Mouse (Mus musculus) kidney, adult 11 months (tissue): ENCODE data around the gene Gm6525.

Source experiments
- DNase-seq: peaks from one replicate; pipeline ENCODE4 v3.0.0; 2022

Gm6525 gene

DNA sequence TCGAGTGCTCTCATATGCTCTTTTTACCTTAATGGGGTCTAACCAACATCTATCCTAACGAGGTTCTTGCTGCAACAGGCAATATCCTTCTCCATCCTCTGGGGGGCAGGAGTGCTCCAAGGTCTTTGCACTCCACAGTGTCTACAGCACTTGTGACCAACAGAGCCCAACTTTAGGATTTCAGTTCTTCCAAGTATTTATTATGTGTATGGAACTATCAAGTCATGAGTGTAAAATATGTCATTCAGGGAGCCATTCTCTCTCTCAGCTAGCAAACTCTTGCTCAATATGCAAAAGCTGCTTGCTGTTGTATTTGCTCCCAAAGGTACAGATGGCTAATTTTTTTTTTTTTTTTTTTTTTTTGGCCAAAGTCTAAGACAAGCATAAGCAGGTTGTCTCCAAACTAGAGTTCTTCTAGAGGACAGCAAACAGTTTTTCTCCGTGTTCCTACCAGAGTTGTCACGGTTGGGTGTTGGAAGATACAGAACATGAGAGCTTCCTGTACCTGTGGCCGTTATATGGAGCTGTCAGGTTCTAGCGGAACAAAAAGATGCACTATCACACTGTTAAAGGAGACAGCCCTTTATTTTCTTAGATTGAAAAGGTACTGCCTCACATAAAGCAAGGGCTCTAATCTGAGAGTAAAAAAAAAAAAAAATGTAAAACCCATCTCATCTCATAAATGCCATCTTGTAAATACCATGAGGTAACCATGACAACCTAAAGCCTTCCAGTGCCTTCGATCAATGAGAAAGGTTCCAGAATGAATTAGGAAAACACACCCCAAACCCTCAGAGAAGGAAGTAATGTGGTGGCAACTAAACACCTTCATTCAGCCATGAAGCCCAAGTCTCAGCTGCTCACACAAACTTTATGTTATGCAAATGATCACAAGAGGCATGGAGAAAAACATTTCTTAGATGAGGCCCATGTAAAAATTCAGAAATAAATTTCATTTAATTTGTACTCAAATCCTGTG, 1.7 kb downstream of the Gm6525 start:
- DNase-seq: peak; percentile 61

DNA sequence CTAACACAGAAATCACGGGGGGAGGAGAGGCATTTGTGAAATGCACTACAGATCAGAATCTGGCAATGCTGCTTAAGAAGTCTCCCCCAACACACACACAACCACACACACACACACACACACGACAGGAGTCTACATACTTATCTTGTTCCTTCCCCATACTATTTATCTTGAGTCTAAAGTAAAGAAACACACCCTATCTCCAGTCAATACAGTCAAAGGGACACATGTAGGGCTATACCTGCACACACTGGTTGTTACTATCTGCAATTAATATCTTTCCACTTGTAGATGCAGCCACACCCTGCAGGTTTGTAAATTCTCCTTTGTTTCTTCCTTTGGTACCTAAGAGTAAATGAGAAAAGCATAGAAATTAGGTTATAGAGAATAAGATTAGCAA, 3.9 kb downstream of the Gm6525 start:
- DNase-seq: no peak

DNA sequence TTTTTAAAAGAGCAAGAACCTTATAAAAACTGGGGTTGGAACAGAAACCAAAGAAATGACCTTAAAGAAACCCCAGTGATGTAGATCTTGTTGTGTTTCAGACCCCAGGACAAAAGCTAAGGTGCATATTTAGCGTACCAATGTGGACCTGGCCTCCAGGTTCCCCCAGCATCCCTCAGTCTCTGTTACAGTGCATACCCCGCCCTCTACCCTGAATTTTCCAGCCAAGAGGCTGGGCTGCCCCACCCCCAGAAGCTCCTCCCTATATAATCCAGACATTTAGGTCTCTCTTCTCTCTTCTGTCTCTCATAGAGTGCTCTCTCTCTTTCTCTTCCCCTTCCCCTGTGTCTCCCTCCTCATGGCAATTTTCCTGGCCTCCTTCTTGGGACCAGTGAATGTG, 6.4 kb downstream of the Gm6525 start:
- no peak for DNase-seq

DNA sequence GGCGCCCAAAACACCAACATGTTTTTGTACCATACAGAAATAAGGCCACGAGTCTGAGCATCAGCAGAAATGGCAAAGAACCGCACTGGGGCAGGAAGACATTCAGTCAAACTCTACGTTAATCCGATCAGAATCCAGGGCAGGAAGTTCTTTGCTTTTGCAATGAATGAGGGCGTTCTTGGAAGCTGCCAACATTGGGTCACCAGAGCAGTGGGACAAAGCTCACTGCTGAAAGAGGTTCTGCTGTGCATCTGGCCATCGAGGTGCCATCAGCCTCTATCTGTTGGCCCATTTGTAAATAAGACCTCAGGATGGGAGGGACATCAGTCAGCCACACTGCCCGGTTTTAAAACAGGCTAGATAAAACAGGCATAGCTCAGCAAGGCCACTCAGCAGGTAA, 7.2 kb downstream of the Gm6525 start:
- DNase-seq: no peak

DNA sequence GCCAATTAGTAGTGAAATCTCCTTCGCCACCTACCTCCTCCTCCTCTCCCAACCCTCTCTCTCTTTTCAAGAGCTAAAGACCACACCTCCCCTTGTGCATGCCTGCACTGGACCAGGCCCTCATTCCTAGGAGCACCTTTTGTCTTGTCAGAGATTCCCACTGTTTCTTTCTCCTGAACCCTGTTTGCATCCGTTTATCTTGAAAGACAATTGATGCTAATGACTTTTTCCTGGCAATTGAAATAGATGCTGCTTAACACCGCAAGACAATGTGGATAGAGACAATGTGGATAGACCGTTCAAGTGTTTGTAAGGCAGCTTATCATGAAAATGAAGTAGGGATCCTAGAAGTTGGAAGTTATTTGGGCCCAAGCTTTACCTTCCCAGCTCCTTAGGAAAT, 7.8 kb downstream of the Gm6525 start:
- no peak for DNase-seq

DNA sequence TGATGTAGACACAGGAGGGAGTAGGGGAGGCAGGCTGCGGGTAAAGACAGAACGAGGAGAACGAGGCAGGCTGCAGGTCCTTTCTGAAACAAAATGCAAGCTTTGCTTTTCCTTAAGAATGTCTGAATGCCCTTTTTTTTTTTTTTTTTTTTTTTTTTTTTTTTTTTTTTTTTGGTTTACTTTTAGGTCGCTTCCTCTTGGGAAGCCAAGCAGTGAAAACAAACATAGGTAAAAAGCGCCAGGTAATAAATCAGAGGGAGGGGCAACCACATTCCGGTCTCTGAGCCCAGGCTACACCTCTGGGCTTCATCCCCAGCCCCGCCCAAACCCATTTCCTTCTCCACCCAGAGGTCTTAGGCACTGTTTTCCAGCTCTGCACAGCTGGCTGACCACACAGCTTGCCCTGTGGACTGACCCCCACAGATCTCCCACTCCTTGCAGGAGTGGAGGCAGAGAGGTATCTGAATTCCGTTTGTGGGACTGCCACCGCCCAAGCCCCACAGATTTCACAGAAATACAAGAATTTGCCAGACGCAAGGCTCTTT, 15.8 kb downstream of the Gm6525 start:
- DNase-seq: peak; percentile 24

DNA sequence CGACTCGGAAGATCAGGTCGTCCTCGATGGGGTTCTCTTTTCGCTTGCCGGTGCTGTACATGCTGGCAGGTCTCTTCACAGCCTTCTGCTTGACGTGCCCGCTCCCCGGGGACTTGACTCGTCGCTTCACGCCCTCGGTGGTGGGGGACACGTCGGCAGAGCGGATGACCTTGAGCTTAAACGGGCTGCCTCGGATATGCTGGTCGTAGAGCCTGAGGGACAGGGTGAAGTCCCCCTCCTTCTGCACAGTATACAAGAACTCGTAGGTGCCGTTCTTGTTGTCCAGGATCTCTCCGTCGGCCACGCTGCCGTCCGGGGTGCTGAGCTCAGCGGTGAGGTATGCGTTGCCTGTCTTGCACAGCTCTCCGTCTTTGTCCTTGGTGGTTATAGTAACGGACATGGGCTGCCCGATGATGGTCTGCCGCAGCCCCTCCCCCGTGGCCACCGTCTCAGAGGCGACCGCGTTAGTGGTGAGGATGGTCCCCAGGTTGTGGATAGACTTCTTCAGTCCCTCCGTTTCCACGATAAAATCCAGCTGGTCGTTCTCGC, 16.7 kb downstream of the Gm6525 start:
- DNase-seq: no peak

DNA sequence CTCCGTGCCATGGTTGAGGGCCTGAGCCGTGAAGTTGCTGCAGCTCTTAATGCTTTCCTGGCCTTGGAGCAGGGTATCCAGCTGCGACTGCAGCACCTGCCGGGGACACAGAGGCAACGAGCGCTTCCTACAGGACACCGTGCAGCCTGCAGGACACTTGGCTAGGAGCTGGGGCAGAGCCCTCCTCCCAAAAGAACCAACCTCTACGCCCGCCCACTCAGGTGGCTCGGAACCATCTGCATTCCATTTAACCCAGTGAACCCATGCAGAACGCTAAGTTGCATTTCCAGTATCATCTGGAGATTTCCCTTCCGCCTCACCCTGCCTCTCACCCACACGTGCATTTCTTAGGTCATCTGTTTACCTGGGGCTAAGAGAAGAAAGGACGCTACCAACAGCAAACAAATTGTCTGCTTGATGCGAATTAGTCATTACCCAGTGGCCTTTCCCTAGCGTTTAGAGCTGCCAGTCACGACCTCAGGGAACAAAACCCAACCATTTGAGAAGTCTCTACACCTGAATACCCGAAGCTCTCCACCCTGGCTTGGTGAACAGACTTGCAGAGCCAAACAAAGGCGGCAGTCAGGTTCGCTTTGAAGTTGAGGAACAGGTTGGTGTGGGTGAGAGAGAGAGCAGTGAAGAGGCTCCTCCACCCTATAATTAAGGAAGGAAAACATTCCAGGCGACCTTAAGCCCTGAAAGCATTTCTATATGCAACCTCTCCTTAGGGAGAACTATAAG, 17.4 kb downstream of the Gm6525 start:
- peak; percentile 15 for DNase-seq

DNA sequence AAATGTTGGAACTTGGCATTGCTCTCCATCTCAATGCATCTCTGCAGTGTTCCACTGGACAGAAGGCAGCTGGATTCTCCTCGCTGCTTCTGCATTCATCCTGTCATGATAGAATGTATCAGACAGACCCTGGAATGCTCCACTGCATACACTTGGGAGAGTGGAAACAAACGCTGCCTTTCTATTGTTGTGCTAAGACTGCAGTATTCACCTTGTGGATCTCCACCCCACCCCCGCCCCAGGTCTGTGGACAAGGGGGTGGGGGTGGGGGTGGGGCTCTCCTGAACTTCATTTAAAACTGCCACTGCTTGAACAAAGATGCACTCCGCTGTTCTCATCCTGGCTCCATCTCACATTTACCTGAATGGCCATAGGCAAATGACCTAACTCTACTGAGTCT, 20.0 kb downstream of the Gm6525 start:
- no peak for DNase-seq

DNA sequence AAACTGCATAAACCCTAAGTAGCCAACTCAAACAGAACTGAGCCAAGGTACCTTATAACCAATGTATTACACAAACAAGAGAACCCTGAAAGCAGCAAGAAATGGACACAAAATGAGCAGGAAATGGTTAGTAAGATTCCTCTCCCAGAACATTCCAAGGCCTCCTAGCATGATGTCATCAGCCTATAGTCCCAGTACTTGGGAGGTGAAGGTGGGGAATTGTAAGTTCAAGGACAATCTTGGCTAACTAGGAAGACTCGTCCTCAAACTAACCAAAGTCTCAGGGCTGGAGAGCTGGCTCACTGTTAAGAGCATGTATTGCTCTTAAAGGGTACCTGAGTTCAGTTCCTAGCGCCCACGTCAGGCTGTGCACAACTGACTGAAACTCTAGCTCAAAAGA, 24.3 kb downstream of the Gm6525 start:
- DNase-seq: no peak

DNA sequence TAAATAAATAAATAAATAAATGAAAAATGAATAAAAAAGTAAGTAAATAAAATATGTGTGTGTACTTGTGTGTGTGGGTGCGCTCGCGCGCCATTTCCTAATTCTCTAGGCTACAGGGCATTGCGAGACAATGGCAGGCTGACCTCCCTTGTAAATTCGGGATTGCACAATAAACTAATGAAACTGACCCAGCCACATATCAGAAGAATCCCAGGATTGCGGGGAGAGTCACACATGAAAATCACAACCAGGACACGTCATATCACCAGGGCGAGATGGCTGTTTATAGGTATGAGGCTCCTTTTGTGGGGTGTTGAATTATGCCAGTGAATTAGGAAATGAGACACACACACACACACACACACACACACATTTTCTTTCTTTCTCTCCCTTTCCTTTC, 25.6 kb downstream of the Gm6525 start:
- DNase-seq: no peak

DNA sequence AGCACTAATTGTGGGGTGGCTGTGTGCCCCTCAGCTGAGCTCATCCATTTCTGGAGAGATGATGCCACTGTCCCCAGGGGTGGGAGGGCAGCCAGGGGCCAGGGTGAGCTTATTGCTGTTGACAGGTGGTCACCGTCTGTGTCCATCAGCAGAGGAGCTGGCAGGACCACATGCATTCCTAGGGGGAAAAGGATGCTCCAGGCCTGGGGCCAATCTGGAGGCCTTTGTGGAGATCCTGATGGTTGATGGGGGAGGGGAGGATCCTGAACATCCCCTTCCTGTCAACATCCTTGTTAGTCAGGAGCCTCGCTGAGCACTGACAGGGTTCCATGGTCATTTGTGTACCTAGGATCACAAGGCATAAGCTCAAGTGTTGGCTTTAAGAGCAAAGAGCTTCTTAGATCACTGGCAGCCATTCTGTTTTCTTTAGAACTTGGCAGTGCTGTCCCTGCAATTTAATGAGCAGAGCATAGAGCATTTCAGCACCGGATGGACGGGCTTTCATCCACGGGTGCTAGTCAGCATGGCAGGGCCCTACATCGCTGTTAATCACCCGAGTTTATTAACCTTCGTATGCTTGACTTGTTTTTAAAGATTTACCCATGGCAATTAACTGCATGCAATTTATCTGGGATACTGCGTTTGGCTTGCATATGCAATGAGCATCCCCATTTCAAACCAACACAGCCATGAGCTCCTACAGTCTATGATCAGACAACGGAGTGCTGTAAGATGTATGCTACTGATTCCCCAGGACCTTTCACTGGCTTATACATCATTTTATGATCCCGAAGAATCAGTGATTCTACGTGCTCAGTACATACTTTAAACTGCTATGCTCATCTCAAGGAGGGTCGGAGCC, 26.9 kb downstream of the Gm6525 start:
- DNase-seq: no peak

DNA sequence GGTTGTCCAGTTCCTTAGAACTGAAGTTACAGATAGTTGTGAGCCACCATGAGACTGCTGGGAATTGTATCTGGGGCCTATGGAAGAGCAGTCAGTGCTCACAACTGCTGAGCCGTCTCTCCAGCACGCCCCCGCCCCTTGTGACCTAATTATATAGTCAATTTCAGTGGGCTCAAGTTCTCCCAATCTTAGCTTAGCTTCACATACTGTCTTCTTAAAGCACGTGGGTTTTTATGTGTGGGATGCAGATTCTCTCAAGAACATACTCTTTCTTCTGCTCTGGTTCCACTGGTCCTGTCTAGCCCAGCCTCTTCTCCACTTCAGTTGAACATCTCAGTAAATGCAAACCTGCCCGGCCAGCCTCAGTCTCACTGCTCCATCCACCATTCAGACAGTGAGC, 30.7 kb downstream of the Gm6525 start:
- no peak for DNase-seq

DNA sequence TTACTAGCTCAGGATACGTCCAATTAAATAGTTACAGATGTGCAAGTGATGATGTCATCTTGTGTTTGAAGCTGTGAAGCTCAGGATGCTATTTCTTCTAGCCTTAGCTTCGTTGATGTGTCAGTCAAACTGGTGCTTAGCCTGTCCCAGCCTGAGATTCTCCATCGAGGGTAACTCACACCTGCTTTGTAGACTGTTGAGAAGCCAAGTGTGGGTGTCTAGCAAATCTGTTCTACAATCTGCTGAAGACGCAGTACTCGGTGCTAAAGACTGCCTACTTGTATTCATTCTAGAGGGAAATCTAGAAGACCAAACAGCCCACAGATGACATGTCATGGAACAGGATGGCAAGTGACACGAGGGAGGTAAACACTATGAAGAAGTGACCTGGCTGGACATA, 31.7 kb downstream of the Gm6525 start:
- no peak for DNase-seq

DNA sequence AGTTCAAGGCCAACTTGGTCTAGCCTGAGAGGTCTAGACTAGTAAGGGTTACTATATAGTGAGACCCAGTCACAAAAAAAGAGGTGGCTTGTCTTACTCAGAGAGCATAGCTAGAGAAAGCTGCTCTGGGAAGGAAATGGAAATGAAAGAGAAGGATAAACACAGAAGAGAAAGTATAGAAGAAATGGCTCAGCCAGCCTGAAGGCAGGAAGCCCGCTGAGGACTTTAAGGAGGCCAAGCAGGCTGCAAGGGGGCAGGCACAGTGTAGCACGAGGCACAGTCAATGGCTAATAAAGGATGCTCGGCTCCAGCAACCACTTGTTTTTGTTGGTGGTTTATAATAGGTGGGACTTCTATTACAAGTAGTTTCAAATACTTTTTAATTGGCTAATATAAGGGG, 32.2 kb downstream of the Gm6525 start:
- no peak for DNase-seq

DNA sequence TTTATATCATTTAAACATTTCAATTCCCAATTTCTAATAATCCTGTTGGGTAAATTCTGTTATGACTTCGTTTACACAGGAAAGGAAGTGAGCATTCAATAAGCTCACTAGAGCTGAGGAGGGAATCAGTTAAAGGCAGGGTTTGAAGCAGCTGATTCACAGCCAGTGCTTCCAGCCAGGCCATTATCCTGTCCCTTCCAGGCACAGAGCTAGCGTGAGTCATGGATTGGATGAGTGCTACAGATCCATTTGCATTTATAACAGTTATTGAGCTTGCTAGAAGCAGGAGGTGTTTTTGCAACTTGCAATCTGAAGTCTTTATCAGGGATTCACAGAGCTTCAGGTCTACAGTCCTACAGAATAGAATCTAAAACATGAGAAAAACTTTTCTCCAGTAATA, 33.5 kb downstream of the Gm6525 start:
- DNase-seq: no peak

DNA sequence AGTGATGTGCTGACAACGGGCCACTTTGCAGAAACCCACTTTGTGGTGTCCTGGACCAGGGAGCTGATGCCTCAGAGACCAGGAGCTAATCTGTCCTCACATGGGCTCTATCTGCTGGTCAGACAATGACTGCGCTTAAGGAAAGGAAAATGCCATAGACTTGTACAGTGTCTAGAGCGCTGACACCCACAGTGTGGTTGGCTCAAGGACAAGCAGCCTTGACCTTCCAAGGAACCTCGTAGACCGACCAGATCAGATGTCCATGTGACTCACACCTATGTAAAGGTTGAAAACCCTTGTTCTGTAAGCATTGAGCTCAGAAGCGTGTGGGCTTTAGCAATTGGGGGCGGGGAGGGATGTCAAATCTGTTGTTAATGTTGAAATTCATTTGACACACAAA, 34.6 kb downstream of the Gm6525 start:
- DNase-seq: no peak

DNA sequence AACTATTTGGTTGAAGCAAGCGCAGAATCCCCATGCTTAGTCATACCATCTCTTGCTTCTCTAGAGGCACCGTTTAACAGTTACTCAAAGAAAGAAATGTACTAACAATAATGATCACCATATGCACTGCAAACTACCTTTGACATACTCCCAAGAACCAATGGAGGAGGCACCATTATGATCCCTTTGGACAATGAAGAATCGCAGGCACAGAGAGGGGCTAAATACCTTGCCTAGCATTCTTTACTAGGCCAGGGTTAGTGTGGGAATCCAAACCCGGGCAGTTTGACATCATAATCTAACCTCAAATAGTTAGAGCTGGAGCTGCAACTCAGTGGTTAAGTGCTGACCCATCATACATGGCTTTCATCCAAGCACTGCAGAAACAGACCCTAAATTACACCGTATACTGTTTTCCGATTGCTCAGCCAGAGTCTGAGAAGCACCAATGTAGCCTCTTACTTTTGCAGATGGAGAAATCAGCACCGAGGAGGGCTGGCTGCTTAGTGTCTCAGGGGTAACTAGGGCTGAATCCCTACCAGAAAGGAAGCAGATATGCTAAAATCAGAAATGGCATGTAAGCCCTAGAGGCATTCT, 35.1 kb downstream of the Gm6525 start:
- no peak for DNase-seq

DNA sequence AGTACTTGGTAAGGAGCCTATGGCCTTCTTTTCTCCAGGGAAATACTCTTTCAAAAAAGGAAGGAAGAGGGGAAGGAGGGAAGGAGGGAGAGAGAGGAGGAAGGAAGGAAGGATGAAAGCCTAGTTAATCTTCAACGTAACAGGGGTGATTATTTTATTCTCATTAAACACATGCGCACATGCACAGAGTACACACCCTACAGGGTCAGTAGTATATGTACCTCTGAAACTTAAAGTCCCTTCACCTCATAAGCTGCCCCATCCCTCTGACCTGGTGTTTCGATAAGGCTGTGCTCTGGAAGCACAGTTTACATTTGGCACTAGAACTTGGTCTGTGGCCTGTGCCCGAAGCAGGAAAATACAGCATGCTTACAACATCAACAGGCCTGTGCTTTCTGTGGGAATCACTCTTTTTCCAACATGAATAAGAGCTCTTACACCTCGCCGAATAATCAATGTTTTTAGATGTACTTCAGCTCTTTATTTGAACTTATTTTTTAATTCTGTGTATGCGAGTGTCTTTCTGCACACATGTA, 37.5 kb downstream of the Gm6525 start:
- DNase-seq: no peak

DNA sequence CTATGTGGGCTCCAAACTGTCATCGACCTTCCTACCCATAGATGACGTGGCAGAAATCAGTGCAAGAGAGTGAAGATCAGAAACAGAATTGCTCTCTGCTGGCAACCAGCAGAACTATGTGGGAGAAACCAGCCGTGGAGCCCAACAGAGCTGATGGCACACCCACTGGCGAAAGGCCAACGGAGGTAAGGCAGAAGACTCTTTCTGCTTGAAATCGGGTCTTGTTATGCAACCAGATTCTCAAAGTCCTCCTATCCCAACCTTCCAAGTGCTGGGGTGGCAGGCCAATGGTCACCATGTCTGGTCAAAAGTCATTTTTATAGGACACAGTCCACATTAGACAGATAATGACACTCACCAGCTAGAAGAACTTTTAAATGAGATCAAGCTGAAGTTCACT, 40.6 kb downstream of the Gm6525 start:
- DNase-seq: peak; percentile 93

DNA sequence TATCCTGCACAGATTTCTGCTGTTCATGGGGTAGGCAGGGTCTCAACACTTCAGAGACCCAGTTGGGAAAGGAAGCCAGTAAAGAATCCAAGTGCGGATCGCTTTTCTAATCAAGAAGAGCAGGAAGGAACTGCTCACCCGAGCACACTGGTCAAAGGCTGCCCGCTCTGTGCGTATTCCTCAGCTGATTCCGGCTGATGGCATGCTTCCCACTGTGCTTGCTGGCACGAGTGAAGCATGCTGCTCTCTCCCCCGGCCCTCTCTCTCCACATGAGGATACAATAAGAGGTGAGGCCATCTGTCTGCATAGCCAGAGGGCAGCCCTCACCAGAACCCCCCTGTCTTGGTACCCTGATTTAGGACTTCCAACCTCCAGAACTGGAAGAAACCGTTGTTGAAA, 41.3 kb downstream of the Gm6525 start:
- peak; percentile 77 for DNase-seq
